Mouse (Mus musculus) adrenal gland, postnatal 10 days (tissue): Measurements from ENCODE around the gene Camta2. TPM values are rescaled to one million over a fixed set of nuclear protein-coding genes. Genes with fewer than 3 reads are reported as not detected.

ENCODE experiments used
- DNase-seq: peaks from one replicate; pipeline ENCODE4 v3.0.0; 2021; ENCODE audit warnings: mixed read lengths
- total RNA-seq, 2 experiments: library from RNA; stranded (reverse); gene quantifications; 2 replicates each; pipeline ENCODE4 v1.2.3; 2021

Gene Camta2
- total RNA-seq, 2 experiments from 2014 or later: 34.3 to 43.8 TPM

GRCm38 (mm10) chr11:70663957-70664356 is 23.9 kb downstream of the Camta2 start:
- DNase-seq: no peak

DNA sequence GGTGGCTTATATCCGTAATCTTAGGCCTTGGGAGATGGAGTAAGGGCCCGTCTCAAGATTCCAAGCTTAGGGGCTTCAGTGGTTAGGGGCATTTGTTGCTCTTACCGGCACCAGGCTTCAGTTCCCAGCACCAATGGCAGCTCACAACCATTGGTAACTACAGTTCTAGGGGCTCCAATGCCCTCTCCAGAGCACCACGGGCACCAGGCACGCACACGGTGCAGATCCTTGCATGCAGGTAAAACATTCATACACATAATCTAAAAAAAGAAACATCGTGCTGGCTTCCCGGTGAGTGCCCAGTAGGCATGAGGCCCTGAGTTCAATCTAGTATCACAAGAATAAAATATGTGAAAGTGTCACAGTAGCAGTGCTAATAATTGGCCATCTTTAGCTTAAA is 24.8 kb downstream of the Camta2 start:
- DNase-seq: no peak

- no peak for DNase-seq
Observed at GRCm38 (mm10) chr11:70660571-70660970, 27.3 kb downstream of the Camta2 start.

DNA sequence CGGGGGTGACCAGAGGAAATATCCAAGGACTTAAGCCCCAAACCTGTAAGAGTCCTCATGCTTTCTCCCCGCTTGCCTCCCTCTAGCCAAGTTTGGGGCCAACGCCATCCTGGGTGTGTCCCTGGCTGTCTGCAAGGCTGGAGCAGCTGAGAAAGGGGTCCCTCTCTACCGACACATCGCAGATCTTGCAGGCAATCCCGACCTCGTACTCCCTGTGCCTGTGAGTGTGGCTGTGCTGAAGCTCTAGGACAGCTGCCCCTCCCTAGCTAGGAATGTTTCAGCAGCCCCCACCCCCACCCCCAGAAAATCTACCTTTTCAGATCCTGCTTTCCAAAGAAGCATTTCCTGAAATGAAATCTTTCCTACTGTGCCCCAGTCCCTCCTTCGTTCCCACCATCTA is 29.0 kb downstream of the Camta2 start:
- no peak for DNase-seq

- DNase-seq: no peak
Observed at GRCm38 (mm10) chr11:70658521-70658920, 29.4 kb downstream of the Camta2 start.

GRCm38 (mm10) chr11:70657991-70658390 is 29.9 kb downstream of the Camta2 start:
- no peak for DNase-seq

DNA sequence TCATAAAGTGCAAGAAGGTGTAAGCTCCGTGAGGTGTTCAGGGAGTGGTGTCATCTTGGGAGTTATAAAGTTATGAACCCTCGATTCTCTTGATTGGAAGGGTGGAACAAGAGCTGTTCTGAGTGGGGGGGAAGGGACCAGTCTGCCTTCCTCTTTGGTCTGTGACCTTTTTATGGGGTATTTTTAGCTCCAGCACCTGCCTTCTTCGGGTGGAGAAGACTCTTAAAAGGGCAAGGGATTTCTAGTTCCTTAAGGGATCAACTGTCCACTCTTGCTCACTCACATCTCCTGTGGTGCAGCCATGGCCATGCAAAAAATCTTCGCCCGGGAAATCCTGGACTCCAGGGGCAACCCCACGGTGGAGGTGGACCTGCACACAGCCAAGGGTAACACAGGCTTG is 30.3 kb downstream of the Camta2 start:
- DNase-seq: no peak

- peak; percentile 46 for DNase-seq
Observed at GRCm38 (mm10) chr11:70656964-70657363, 30.9 kb downstream of the Camta2 start, which contains the start of gene Eno3. Gene Eno3, plus strand, starts transcription at chr11:70657202.

GRCm38 (mm10) chr11:70656456-70656927 is 31.4 kb downstream of the Camta2 start:
- DNase-seq: peak; percentile 60

DNA sequence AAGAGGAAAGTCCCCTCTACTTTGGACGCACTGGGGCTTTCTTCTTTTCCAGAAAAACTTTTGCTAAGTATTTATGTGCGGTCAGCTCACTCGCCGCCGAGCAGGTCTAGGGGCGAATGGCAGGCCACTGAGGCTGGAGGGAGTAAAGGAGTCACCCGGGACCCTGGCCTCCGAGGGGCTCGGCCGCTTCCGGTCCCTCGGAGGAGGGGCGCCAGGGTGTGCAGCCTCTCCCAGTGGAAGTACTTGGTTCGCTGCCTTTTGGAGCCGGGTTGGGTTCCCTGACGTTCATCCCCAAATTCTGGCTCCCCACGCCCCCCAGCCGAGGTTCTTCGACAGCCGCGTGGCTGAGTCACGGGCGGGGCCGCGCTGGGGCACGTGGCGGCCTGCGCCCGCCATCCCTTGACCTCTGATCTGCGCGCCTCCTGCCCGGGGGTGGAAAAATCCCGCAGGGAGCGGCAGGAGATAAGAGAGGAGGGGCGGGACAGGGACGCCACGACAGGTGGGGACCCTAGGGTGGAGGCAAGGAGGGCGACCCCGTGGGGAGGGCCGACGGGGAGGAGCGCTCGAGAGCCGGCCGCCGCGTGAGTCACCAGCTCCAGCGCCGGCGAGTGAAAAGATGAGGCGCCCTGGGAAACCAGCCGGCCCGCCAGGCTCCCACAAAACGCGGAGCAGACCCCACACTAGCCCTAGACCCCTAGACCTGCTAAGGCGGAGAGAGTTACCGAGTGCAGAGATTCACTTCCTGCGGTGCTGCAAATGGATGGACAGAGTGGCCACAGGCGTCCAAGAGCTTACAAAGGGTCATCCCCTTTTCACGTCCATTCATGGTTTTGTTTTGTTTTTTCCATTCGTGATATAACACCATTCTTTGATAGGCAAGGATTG is 32.1 kb downstream of the Camta2 start:
- DNase-seq: peak; percentile 73

GRCm38 (mm10) chr11:70654923-70655570 is 32.9 kb downstream of the Camta2 start:
- peak; percentile 93 for DNase-seq

- DNase-seq: peak; percentile 93
Observed at GRCm38 (mm10) chr11:70654198-70654922, 33.5 kb downstream of the Camta2 start, which contains the start of gene Pfn1. Gene Pfn1, minus strand, starts transcription at chr11:70654644.

DNA sequence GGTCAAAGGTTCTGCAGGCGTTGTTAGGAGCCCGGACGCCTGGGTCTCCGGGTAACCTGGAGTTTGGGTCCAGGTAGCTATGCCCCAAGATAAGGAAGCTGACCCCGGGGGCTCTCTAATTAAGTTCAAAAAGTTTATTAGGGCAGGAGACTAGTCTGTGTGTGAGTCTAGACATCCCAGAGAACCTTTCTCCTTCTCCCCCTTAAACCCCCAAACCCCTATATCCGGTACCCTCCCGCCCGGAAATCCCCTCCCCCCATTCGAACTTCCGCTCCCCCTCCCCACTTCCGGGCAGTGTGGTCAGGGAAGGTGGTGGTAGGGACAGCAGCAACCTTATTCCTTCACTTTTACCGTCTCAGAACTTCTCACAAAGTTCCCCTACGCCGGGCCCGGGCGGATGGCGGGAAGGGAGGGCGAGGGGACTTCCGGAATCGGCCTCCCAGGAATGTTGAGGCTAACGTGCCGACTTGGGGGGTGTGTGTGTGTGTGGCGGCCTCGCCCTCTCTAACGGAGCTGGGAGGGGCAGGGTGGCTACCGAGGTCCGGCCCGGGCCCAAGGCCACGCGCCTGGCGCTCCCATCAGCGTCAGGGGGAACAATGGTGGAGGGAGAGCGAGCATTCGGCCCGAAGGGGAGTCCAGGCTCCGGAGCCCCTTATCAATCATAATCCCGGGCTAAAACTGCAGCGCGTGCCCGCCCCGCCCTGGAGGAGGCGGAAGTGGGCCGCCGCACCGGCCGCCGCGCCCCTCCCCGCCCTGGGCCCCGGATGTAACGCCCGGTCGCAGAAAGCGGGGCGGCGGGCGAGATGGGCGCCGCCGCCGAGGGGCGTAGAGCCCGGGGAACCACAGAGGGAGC is 34.3 kb downstream of the Camta2 start:
- peak; percentile 82 for DNase-seq

GRCm38 (mm10) chr11:70652884-70653344 is 35.0 kb downstream of the Camta2 start:
- no peak for DNase-seq

- no peak for DNase-seq
Observed at GRCm38 (mm10) chr11:70652029-70652883, 35.6 kb downstream of the Camta2 start.

DNA sequence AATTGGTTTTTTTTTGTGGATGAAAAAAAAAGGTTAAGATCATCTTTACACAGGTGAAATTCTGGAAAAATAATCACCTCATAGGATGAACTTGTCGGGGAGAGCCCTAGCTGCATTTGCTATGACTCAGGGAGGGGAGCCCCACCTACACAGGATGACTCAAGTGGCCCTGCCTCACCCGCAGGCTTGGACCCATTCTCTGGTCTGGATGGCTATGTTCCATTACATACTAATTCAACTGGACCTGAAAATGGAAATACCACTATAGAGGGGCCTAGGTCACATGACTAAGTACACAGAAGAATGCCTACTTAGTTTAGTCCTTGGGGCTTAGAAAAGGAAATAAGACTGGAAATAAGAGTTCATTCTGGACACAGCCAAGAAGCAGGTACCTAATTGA is 36.5 kb downstream of the Camta2 start:
- DNase-seq: peak; percentile 52

DNA sequence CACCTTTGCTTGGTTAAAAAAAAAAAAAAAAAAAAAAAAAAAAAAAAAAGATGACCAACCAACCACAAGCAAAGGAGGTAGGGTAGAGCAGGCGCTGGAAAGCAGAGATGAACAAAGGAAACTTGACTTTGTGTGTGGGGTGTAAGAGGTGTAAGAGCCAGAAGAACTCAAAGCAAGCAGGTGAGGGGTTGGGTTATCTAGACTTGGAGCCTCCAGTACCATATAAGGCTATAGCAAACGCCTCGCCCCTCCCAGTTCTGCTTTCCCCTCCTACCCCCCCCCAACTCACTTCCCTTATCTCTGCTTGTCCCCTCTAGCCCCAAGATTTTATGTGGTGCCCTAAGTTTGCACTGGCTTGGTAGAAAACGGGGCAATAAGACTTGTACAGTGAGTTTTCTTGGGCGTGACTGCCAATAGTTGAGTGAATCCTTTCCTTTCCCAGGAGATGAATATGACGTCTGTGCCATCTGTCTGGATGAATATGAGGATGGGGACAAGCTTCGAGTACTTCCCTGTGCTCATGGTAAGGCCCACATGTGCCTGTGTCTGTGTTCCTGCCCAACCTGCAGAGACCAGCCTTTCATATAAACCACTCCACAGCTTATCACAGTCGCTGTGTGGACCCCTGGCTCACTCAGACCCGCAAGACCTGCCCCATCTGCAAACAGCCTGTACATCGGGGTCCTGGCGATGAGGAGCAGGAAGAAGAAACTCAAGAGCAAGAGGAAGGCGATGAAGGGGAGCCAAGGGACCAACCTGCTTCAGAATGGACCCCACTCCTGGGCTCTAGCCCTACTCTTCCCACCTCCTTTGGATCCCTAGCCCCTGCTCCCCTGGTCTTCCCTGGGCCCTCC is 37.4 kb downstream of the Camta2 start:
- no peak for DNase-seq

- no peak for DNase-seq
Observed at GRCm38 (mm10) chr11:70649185-70649734, 38.6 kb downstream of the Camta2 start.

- no peak for DNase-seq
Observed at GRCm38 (mm10) chr11:70648512-70648911, 39.4 kb downstream of the Camta2 start.
